Mouse (Mus musculus): ENCODE data around the gene E130208F15Rik.

DNA sequence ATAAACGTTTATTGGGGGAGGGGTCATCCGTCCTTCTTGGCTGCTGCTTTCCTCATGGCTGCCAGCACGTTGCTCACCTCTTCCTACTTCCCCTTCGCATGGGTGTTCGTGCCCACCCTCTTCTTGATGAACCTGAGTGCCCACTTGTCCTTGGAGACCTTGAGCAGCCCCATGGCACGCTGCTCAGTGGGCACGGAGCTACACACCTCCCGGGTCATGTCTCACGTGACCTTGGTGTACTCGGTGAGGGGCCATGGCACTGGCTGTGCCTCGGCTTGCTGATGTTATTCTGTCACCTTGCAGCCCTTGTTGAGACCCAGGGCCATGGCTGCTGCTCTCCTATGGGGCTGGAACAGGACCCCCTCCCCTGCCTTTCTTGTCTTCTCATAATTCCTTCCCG lies 11.4 kb upstream of the E130208F15Rik start:
- TF ChIP-seq GATA1 (IDR thresholded peaks at IDR 0.05; ENCODE audit: borderline replicate concordance, low read length) (no peak), FLI1 (IDR thresholded peaks at IDR 0.05; ENCODE audit: low read length) (no peak)

Data from megakaryocyte, embryonic 14.5 days (primary cell).